Mouse (Mus musculus) stomach, postnatal 0 days (tissue): Measurements from ENCODE around the gene Pnkd.

Source experiments
- CTCF ChIP-seq: IDR thresholded peaks from 2 replicates; pipeline ENCODE4 v1.5.1; 2016; ENCODE audit warnings: antibody characterized with exemption, low read depth, mild to moderate bottlenecking, moderate library complexity
- EP300 ChIP-seq: optimal IDR thresholded peaks from 2 replicates; pipeline ENCODE3; 2016; ENCODE audit warnings: antibody characterized with exemption

DNA sequence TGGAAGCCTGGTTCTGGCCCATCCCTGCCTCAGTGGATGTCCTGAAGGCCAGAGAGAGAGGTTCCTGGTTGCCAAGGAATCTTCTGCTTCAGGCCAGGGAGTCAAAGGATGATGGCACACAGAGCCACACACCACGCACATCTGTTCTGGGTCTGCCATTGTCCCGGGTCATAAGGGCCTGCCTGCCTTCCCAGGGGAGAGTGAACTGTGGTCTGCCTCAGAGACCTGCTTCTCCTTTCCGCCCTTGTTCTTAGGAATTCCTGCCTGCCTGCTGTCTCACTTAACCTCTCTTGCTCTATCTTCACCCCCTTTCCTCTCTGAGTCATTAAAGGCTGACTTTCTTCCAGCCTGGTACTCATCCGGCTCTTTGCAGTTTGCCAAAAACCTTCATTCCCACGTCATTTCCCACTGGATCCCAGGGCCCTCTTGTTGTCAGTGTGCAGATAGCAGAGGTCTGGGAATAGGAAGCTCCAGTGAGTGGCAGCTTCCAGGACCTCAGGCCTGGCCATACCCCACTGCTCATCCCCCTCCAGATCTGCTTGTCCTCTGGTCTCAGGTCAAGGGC lies 67.9 kb downstream of the Pnkd start:
- TF ChIP-seq CTCF (no peak), EP300 (no peak)
